Mouse (Mus musculus): ENCODE data around the gene Nuak1.
A peak's percentile ranks its signal among the peaks of the same experiment; 100 is the strongest.

Nuak1 gene

GRCm38 (mm10) chr10:84408965-84409660 lies 31.3 kb downstream of the Nuak1 start:
- DNase-seq (ENCODE audit: low read depth), result no peak

GRCm38 (mm10) chr10:84405135-84405776 lies 35.1 kb downstream of the Nuak1 start:
- DNase-seq (ENCODE audit: low read depth), result no peak

GRCm38 (mm10) chr10:84401907-84402371 lies 38.5 kb downstream of the Nuak1 start:
- DNase-seq (ENCODE audit: low read depth), result no peak

GRCm38 (mm10) chr10:84401189-84401588 lies 39.2 kb downstream of the Nuak1 start:
- no peak for DNase-seq (ENCODE audit: low read depth)

- no peak for DNase-seq (ENCODE audit: low read depth)
Measured at GRCm38 (mm10) chr10:84400037-84400681, 40.2 kb downstream of the Nuak1 start.

- peak; percentile 82 for DNase-seq (ENCODE audit: low read depth)
Measured at GRCm38 (mm10) chr10:84397276-84397675, 43.1 kb downstream of the Nuak1 start.

- DNase-seq (ENCODE audit: low read depth), result no peak
Measured at GRCm38 (mm10) chr10:84395885-84396659, 44.3 kb downstream of the Nuak1 start.

- no peak for DNase-seq (ENCODE audit: low read depth)
Measured at GRCm38 (mm10) chr10:84395259-84395658, 45.1 kb downstream of the Nuak1 start.

GRCm38 (mm10) chr10:84393881-84394280 lies 46.5 kb downstream of the Nuak1 start:
- DNase-seq (ENCODE audit: low read depth), result no peak

GRCm38 (mm10) chr10:84393405-84393804 lies 47.0 kb downstream of the Nuak1 start:
- no peak for DNase-seq (ENCODE audit: low read depth)

- no peak for DNase-seq (ENCODE audit: low read depth)
Measured at GRCm38 (mm10) chr10:84392723-84393081, 47.7 kb downstream of the Nuak1 start.

GRCm38 (mm10) chr10:84392027-84392722 lies 48.2 kb downstream of the Nuak1 start:
- no peak for DNase-seq (ENCODE audit: low read depth)

- no peak for DNase-seq (ENCODE audit: low read depth)
Measured at GRCm38 (mm10) chr10:84389707-84390106, 50.7 kb downstream of the Nuak1 start.

GRCm38 (mm10) chr10:84388357-84389141 lies 51.8 kb downstream of the Nuak1 start:
- no peak for DNase-seq (ENCODE audit: low read depth)

- DNase-seq (ENCODE audit: low read depth), result no peak
Measured at GRCm38 (mm10) chr10:84387338-84387737, 53.1 kb downstream of the Nuak1 start.

- DNase-seq (ENCODE audit: low read depth), result no peak
Measured at GRCm38 (mm10) chr10:84386625-84387242, 53.7 kb downstream of the Nuak1 start.

- no peak for DNase-seq (ENCODE audit: low read depth)
Measured at GRCm38 (mm10) chr10:84386214-84386613, 54.2 kb downstream of the Nuak1 start.

GRCm38 (mm10) chr10:84384761-84385160 lies 55.6 kb downstream of the Nuak1 start:
- DNase-seq (ENCODE audit: low read depth), result no peak

- DNase-seq (ENCODE audit: low read depth), result no peak
Measured at GRCm38 (mm10) chr10:84382900-84383883, 57.2 kb downstream of the Nuak1 start.
